Mouse (Mus musculus) embryonic fibroblast, embryonic 13.5 days (primary cell): ENCODE measurements at regions not wholly inside any gene's neighbourhood (a gene's known extent, or its start where the extent isn't known, plus 50 kb on each side); places are given as distances from the start of the nearest gene placed in this dataset.

ENCODE experiments used
- CTCF ChIP-seq: IDR thresholded peaks from 2 replicates; pipeline ENCODE4 v1.5.1; 2011; ENCODE audit warnings: mild to moderate bottlenecking, control low read depth, low read length, moderate library complexity, borderline replicate concordance; ENCODE audit not compliant: insufficient read depth
- POLR2A ChIP-seq: IDR thresholded peaks from 2 replicates; pipeline ENCODE4 v1.6.1; 2011; ENCODE audit warnings: low read depth, mild to moderate bottlenecking, control low read depth, low read length, moderate library complexity

DNA sequence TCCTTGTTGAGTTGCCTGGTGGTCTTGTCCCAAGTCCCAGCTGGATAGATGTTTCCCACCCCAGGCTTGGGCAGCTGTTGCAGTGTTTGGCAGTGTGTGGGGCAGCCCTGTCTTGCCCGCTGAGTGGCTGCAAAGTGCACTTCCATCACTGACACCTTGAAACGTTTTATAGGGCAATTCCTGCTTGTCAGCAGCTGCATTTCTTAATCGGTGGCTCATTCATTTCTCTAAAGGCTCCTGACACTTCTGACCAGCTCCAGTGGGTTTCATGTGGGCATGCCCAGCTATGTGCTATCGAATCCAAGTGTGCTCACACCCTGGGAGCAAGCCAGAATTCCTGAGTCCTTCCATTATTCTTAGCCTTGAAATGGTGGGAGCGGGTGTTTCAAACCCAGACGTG, 207.7 kb downstream of the Ttc32 start:
- TF ChIP-seq CTCF = no peak
- no peak for TF ChIP-seq POLR2A
